Mouse (Mus musculus) lung, postnatal 0 days (tissue): ENCODE measurements around the gene Olfr177. TPM values are rescaled to one million over a fixed set of nuclear protein-coding genes. Genes with fewer than 3 reads are reported as not detected.

Experiments used
- ATAC-seq: fragments of 200-750 bp; cut with Nextera tagmentation; 2 replicates; pipeline ENCODE4 v1.8.0; 2017; ENCODE audit warnings: moderate library complexity
- DNase-seq: peaks from one replicate; pipeline ENCODE4 v3.0.0-alpha.2; 2016; ENCODE audit warnings: low spot score
- H3K27ac ChIP-seq: fragments of 300-500 bp; sonication (generic); 2 replicates; pipeline ENCODE4 v1.5.1; 2014; ENCODE audit warnings: antibody characterized with exemption, mild to moderate bottlenecking, low read length, mixed read lengths
- H3K27me3 ChIP-seq: fragments of 300-500 bp; sonication (generic); replicated peaks from 2 replicates; pipeline ENCODE4 v1.6.1; 2014; ENCODE audit warnings: low read length, mixed read lengths; ENCODE audit not compliant: insufficient read depth
- H3K36me3 ChIP-seq: fragments of 300-500 bp; sonication (generic); 2 replicates; pipeline ENCODE4 v1.6.1; 2014; ENCODE audit warnings: low read length, mixed read lengths; ENCODE audit not compliant: insufficient read depth
- H3K4me1 ChIP-seq: fragments of 300-500 bp; sonication (generic); 2 replicates; pipeline ENCODE4 v1.6.1; 2014; ENCODE audit warnings: antibody characterized with exemption, low read depth, low read length, mixed read lengths; ENCODE audit not compliant: insufficient read depth
- H3K4me2 ChIP-seq: fragments of 300-500 bp; sonication (generic); replicated peaks from 2 replicates; pipeline ENCODE4 v1.6.1; 2014; ENCODE audit warnings: low read depth, mild to moderate bottlenecking, low read length, moderate library complexity, mixed read lengths
- H3K4me3 ChIP-seq: fragments of 300-500 bp; sonication (generic); 2 replicates; pipeline ENCODE4 v1.5.1; 2014; ENCODE audit warnings: low read depth, low read length
- H3K9ac ChIP-seq: fragments of 300-500 bp; sonication (generic); replicated peaks from 2 replicates; pipeline ENCODE4 v1.6.1; 2014; ENCODE audit warnings: low read depth, mild to moderate bottlenecking
- H3K9me3 ChIP-seq: fragments of 300-500 bp; sonication (generic); 2 replicates; pipeline ENCODE4 v1.6.1; 2016; ENCODE audit warnings: low read length, mixed read lengths
- CTCF ChIP-seq: IDR thresholded peaks from 2 replicates; pipeline ENCODE4 v1.5.1; 2016; ENCODE audit warnings: antibody characterized with exemption, mild to moderate bottlenecking
- EP300 ChIP-seq: IDR thresholded peaks from 2 replicates; pipeline ENCODE4 v1.6.1; 2016; ENCODE audit warnings: antibody characterized with exemption, mild to moderate bottlenecking, control low read depth
- WGBS: fragments of 180-500 bp; shearing (Covaris S2); extraction: QIAGEN DNeasy Blood & Tissue Kit; methylation state at CpG from one replicate; pipeline ENCODE4 v1.1.7; 2014; 5-methylcytosine and 5-hydroxymethylcytosine counted together
- polyA plus RNA-seq: library from polyadenylated mRNA; unstranded; fragments of >200 nt; fragmentation: Nextera tagmentation; extraction: Ambion mirVana; gene quantifications from 2 replicates; pipeline ENCODE4 v1.2.1, GENCODE M21; 2015

The Olfr177 gene
- polyA plus RNA-seq = not detected in 2 replicates

DNA sequence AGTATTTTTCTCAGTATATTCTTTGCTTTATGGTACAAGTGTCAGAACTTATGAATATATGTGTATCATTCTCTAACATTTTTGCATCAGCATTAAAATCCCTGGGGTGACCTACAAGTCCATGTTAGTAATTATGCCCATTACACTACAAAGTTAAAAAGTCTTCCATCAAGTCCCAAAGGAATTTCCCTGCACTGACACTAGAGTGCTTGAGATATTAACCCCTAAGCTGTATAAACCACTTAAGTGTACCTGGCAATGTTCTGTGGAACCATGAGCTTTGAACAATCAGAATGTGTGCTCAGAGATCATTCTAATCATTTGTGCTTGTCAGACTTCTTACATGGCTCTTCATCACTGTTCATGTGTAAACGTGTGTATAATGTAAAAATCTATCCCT, at the start of gene Olfr177:
TSS of gene Olfr177 (minus strand) at position 101 of the 400 bp plus-strand sequence.
- Histone ChIP-seq H3K4me1 (no peaks in the 10 kb centered on the region), H3K4me2 (no peak within 1 kb of the TSS), H3K4me3 (no peak within 1 kb of the TSS), H3K9me3 (no peaks in the 10 kb centered on the region), H3K36me3 (no peaks in the 10 kb centered on the region), H3K9ac (no peak within 1 kb of the TSS), H3K27ac (no peak within 1 kb of the TSS), H3K27me3 (no peaks in the 10 kb centered on the region)
- 20% methylated on average over 1 of the region's 1 CpGs for WGBS
- TF ChIP-seq CTCF (no peak), EP300 (no peak)
- DNase-seq (no peak), ATAC-seq (no peak)

DNA sequence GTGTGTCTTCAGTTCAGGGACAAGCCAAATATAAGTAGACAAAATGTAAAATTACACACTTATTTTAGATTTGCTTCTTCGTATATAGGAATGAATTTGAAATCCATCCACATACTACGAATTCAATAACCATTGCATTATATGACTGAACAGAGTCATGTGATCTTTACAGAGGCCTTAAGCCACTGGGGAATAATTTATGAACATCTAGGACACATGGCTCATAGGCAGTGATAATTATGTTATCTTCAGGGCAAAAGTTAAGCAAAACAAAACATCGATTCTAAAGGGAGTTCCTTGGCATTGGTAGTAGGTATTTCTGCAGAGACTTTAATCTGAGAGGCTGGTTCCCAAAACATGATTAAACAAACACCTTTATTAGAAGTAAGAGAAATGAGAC, 17.4 kb upstream of the Olfr177 start, which contains the start of gene Olfr178:
TSS of gene Olfr178 (minus strand) at position 101 of the 400 bp plus-strand sequence.
- Histone ChIP-seq H3K4me1 (no peaks in the 10 kb centered on the region), H3K27ac (no peak within 1 kb of the TSS), H3K36me3 (no peaks in the 10 kb centered on the region), H3K4me2 (no peak within 1 kb of the TSS), H3K27me3 (no peaks in the 10 kb centered on the region), H3K4me3 (no peak within 1 kb of the TSS), H3K9ac (no peak within 1 kb of the TSS), H3K9me3 (no peaks in the 10 kb centered on the region)
- no peak for DNase-seq
- 80% methylated on average over 3 of the region's 3 CpGs for WGBS
- ATAC-seq = no peak
- TF ChIP-seq EP300 (no peak), CTCF (no peak)

DNA sequence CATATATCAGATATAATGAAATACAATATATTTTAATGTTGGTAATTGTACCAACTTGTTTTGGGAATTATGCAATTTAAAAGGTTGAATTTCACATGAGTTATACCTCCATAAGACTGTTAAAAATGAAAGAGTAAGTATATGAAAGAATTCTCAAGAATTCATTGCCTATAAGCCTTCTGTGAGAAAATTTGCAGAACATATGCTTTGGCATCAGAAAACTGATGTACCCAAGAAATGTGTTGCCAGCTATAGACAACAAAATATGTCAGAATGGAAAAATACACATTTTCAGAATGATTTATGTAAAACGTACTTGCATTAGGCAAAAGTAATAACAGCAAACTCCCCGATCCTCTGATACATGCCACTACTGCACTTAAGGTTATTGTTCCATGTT, 9.8 kb upstream of the Olfr177 start:
- Histone ChIP-seq H3K4me1 (no peaks in the 10 kb centered on the region), H3K4me3 (no peak overlapping the region), H3K4me2 (no peak overlapping the region), H3K27ac (no peak overlapping the region), H3K9me3 (no peaks in the 10 kb centered on the region), H3K9ac (no peak overlapping the region), H3K36me3 (no peaks in the 10 kb centered on the region), H3K27me3 (no peaks in the 10 kb centered on the region)
- 89% methylated on average over 2 of the region's 2 CpGs for WGBS
- no peak for DNase-seq
- TF ChIP-seq EP300 (no peak), CTCF (no peak)
- ATAC-seq = no peak

DNA sequence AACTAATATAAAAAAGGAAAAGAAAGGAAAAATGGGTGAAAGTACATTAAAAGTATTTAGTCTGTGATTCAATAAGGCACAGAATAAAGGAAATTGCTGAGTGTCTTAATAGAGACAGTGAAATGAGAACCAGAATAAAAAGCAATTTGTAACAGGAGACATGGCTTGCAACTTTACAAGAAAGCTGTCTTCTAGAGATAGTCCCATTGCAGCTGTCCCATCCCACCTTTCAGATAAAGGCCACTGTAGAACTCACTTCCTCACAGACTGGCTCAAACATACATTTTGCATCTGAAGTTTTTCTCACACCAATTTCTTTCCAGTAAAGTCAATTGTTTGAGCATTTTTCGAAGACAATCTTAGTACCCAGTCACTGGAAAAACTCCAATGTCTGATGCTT, 13.1 kb downstream of the Olfr177 start:
- Histone ChIP-seq H3K36me3 (no peaks in the 10 kb centered on the region), H3K9ac (no peak overlapping the region), H3K9me3 (no peaks in the 10 kb centered on the region), H3K4me2 (no peak overlapping the region), H3K4me3 (no peak overlapping the region), H3K27ac (no peak overlapping the region), H3K4me1 (no peaks in the 10 kb centered on the region), H3K27me3 (no peaks in the 10 kb centered on the region)
- no peak for ATAC-seq
- 58% methylated on average over 1 of the region's 1 CpGs for WGBS
- DNase-seq = no peak
- TF ChIP-seq CTCF = no peak
- no peak for TF ChIP-seq EP300

DNA sequence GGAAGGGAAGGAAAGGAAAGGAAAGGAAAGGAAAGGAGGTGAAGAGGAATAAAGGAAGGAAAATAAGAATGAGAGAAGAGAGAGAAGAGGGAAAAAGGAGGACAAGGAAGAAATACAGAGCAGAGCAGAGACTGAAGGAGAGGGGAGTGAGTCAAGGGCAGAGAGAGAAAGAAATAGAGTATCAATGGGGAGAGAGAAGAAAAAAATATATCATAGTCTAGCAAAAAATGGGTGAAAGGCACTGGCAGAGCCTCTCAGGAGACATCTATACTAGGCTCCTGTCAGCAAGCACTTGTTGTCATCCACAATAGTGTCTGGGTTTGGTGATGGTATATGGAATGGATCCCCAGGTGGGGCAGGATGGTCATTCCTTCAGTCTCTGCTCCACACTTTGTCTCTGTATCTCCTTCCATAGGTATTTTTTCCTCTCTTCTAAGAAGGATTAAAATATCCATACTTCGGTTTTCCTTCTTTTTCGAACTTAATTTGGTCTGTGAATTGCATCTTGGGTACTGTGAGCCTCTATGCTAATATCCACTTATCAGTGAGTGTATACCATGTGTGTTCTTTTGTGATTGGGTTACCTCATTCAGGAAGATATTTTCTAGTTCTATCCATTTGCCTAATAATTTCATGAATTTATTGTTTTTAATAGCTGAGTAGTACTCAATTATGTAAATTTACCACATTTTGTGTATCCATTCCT, 14.4 kb downstream of the Olfr177 start:
- Histone ChIP-seq H3K4me3 (no peak overlapping the region), H3K9me3 (no peaks in the 10 kb centered on the region), H3K9ac (no peak overlapping the region), H3K4me2 (no peak overlapping the region), H3K27ac (no peak overlapping the region), H3K4me1 (no peaks in the 10 kb centered on the region), H3K27me3 (no peaks in the 10 kb centered on the region), H3K36me3 (no peaks in the 10 kb centered on the region)
- TF ChIP-seq CTCF (no peak), EP300 (no peak)
- DNase-seq (no peak), ATAC-seq (no peak)
- WGBS = 84% methylated on average over 2 of the region's 2 CpGs

DNA sequence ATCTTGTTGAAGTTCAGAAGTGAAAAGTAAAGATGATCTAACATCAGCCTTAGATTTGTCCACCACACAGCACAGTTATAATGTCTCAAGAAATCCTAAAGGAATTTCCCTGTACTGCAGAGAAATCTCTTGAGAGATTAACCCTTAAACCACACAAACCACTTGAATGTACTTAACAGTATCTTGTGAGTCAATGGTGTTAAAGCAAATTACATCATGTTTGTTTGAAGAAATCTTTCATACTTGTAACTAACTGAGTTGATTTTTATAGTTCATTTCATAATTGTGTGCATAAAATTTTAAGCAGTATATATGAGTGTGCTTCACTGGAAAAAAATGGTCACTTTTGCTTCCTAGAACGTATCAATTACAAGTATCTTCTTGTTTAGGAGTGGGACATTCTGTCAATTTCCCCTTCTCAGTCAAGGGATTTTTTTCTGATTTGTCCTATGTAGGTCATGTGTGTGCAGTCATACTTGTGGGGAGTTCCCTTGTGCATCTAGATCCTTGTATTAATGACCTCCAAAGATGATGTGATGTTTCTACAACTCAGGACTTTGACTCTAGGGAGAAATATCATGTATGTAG, 47.7 kb downstream of the Olfr177 start, which contains the start of gene Olfr175-ps1:
TSS of gene Olfr175-ps1 (minus strand) at position 51 of the 588 bp plus-strand sequence.
- no peaks in the 10 kb centered on the region for H3K9me3 ChIP-seq
- H3K36me3 ChIP-seq = no peaks in the 10 kb centered on the region
- no peaks in the 10 kb centered on the region for H3K4me1 ChIP-seq
- no peak for ATAC-seq
- H3K4me2 ChIP-seq = no peak within 1 kb of the TSS
- no peak within 1 kb of the TSS for H3K9ac ChIP-seq
- DNase-seq = no peak
- WGBS = 63% methylated on average over 1 of the region's 1 CpGs
- no peaks in the 10 kb centered on the region for H3K27me3 ChIP-seq
- TF ChIP-seq EP300 = no peak
- H3K27ac ChIP-seq = no peak within 1 kb of the TSS
- no peak within 1 kb of the TSS for H3K4me3 ChIP-seq

Other genes starting within 250 kb of the Olfr177 start
- gene E330017A01Rik, start 236.0 kb downstream of the Olfr177 start, polyA plus RNA-seq = not detected in 2 replicates
- gene Cpox, start 204.5 kb downstream of the Olfr177 start, polyA plus RNA-seq = 13.4 and 14.2 TPM in 2 replicates
- 0.08 and 0.18 TPM in 2 replicates for gene Gpr15, start 155.7 kb downstream of the Olfr177 start, polyA plus RNA-seq
- gene Cldnd1, start 146.9 kb downstream of the Olfr177 start, polyA plus RNA-seq = 80.4 and 81.8 TPM in 2 replicates
- not detected in 2 replicates for gene Olfr172, start 111.6 kb downstream of the Olfr177 start, polyA plus RNA-seq
- gene Olfr173, start 74.5 kb downstream of the Olfr177 start, polyA plus RNA-seq = not detected in 2 replicates
- not detected in 2 replicates for gene Olfr175-ps1, start 48.0 kb downstream of the Olfr177 start, polyA plus RNA-seq
- gene Olfr178, start 17.3 kb upstream of the Olfr177 start, polyA plus RNA-seq = not detected in 2 replicates
- not detected in 2 replicates for gene Olfr181, start 54.0 kb upstream of the Olfr177 start, polyA plus RNA-seq
- not detected in 2 replicates for gene Olfr180, start 54.6 kb upstream of the Olfr177 start, polyA plus RNA-seq
- not detected in 2 replicates for gene Olfr183, start 120.6 kb upstream of the Olfr177 start, polyA plus RNA-seq
- not detected in 2 replicates for gene Olfr186, start 155.5 kb upstream of the Olfr177 start, polyA plus RNA-seq
- not detected in 2 replicates for gene Olfr187, start 165.0 kb upstream of the Olfr177 start, polyA plus RNA-seq
- not detected in 2 replicates for gene Olfr190, start 203.2 kb upstream of the Olfr177 start, polyA plus RNA-seq
- gene Olfr191, start 215.1 kb upstream of the Olfr177 start, polyA plus RNA-seq = not detected in 2 replicates
- gene Olfr193, start 237.1 kb upstream of the Olfr177 start, polyA plus RNA-seq = not detected in 2 replicates
- gene Olfr194, start 246.3 kb upstream of the Olfr177 start, polyA plus RNA-seq = not detected in 2 replicates